Mouse (Mus musculus) ES-E14 (cell line): ENCODE measurements at regions not wholly inside any gene's neighbourhood (a gene's known extent, or its start where the extent isn't known, plus 50 kb on each side); places are given as distances from the start of the nearest gene placed in this dataset.

Experiments
- DNase-seq: peaks from one replicate; pipeline ENCODE4 v3.0.0-alpha.2; 2013; ENCODE audit warnings: low read depth, low spot score
- H3K27ac ChIP-seq: 2 replicates; pipeline ENCODE4 v1.5.1; 2012; ENCODE audit warnings: low read depth, mild to moderate bottlenecking, low read length, moderate library complexity, mixed read lengths; ENCODE audit not compliant: poor library complexity, insufficient read depth, severe bottlenecking
- H3K36me3 ChIP-seq: 2 replicates; pipeline ENCODE4 v1.6.1; 2012; ENCODE audit warnings: mild to moderate bottlenecking, low read length, moderate library complexity, mixed read lengths; ENCODE audit not compliant: control insufficient read depth, poor library complexity, insufficient read depth, severe bottlenecking
- H3K4me1 ChIP-seq, 2 experiments: fragments of 150-350 bp in 1 of 2; sonication (generic) in 1 of 2; 2 replicates each; pipeline ENCODE4 v1.6.1; 2012; ENCODE audit warnings: low read length in 2 of 2, mild to moderate bottlenecking in 1 of 2, mixed read lengths in 1 of 2; ENCODE audit not compliant: control insufficient read depth in 2 of 2, insufficient read depth in 2 of 2, poor library complexity in 1 of 2
- H3K4me3 ChIP-seq, 2 experiments: fragments of 150-350 bp in 1 of 2; sonication (generic) in 1 of 2; 2 replicates each; pipeline ENCODE4 v1.5.1; 2012; ENCODE audit warnings: low read length in 2 of 2, low read depth in 1 of 2, mild to moderate bottlenecking in 1 of 2, mixed read lengths in 1 of 2; ENCODE audit not compliant: insufficient read depth in 1 of 2, poor library complexity in 1 of 2, severe bottlenecking in 1 of 2
- H3K9ac ChIP-seq: 2 replicates; pipeline ENCODE4 v1.6.1; 2012; ENCODE audit warnings: low read depth, mild to moderate bottlenecking, low read length, mixed read lengths; ENCODE audit not compliant: poor library complexity, insufficient read depth, severe bottlenecking
- H3K9me3 ChIP-seq: fragments of 150-350 bp; sonication (generic); 2 replicates; pipeline ENCODE4 v1.6.1; 2012; ENCODE audit warnings: low read depth, mild to moderate bottlenecking, low read length; ENCODE audit not compliant: control insufficient read depth, insufficient read depth
- CHD2 ChIP-seq: IDR thresholded peaks from 2 replicates; pipeline ENCODE4 v1.6.1; 2014; ENCODE audit warnings: mild to moderate bottlenecking, low read depth, low read length, inconsistent platforms
- HCFC1 ChIP-seq: IDR thresholded peaks from 2 replicates; pipeline ENCODE4 v1.6.1; 2012; ENCODE audit warnings: low read length, inconsistent platforms, borderline replicate concordance; ENCODE audit not compliant: insufficient read depth
- MAFK ChIP-seq: IDR thresholded peaks from 2 replicates; pipeline ENCODE4 v1.6.1; 2014; ENCODE audit warnings: mild to moderate bottlenecking, low read depth, low read length, inconsistent platforms; ENCODE audit not compliant: insufficient read depth
- ZC3H11A ChIP-seq: IDR thresholded peaks from 2 replicates; pipeline ENCODE4 v1.6.1; 2012; ENCODE audit warnings: low read depth, mild to moderate bottlenecking, inconsistent platforms, low read length, borderline replicate concordance
- ZNF384 ChIP-seq: IDR thresholded peaks from 2 replicates; pipeline ENCODE4 v1.6.1; 2012; ENCODE audit warnings: low read depth, low read length, inconsistent platforms
- in situ Hi-C, 2 experiments: fragments of 600-800 bp; cut with MboI; formaldehyde crosslinking; loops; one replicate each; pipeline ENCODE4 v1.15.1; 2025; ENCODE audit warnings: low sequenced_read_pairs in 2 of 2, inconsistent platforms in 1 of 2; ENCODE audit not compliant: unreplicated experiment in 2 of 2

- TF ChIP-seq HCFC1 (no peak), CHD2 (no peak), ZC3H11A (no peak), MAFK (no peak), ZNF384 (no peak)
- Histone ChIP-seq H3K36me3 (no peaks in the 10 kb centered on the region), H3K4me1 (no peaks in the 10 kb centered on the region), H3K9ac (no peak overlapping the region), H3K27ac (no peak overlapping the region), H3K4me3 (no peak overlapping the region), H3K9me3 (no peaks in the 10 kb centered on the region)
- in situ Hi-C loops = no loop called here
- DNase-seq = no peak
Observed at GRCm38 (mm10) chr14:102793753-102794152, 188.7 kb downstream of the Kctd12 start.

GRCm38 (mm10) chr14:102790916-102791315 lies 191.5 kb downstream of the Kctd12 start:
- TF ChIP-seq HCFC1 (no peak), CHD2 (no peak), ZC3H11A (no peak), MAFK (no peak), ZNF384 (no peak)
- Histone ChIP-seq H3K4me3 (no peak overlapping the region), H3K27ac (no peak overlapping the region), H3K36me3 (no peaks in the 10 kb centered on the region), H3K9me3 (no peaks in the 10 kb centered on the region), H3K9ac (no peak overlapping the region), H3K4me1 (no peaks in the 10 kb centered on the region)
- in situ Hi-C loops = no loop called here
- DNase-seq = no peak

DNA sequence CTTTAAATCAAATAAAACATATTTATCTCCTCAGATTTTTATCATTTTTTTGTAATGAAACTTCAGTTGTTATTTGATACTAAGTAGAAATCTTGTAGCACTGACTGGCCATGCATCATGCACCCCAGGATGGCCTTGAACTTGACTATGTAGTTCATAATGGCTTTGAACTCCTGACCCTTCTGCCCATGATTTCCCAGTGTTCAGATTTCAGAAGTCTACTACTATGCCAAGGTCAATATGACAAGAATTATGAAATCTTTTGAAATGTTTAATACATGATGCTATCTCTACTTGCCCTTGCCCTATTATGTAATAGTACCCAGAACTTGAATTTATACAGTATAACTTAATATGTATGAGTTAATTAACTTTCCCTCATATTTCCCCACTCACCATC lies 200.2 kb downstream of the Kctd12 start:
- no peaks in the 10 kb centered on the region for H3K4me1 ChIP-seq
- no peaks in the 10 kb centered on the region for H3K36me3 ChIP-seq
- H3K9ac ChIP-seq = no peak overlapping the region
- in situ Hi-C loops = no loop called here
- TF ChIP-seq ZC3H11A (no peak), ZNF384 (no peak), MAFK (no peak), HCFC1 (no peak), CHD2 (no peak)
- no peak for DNase-seq
- H3K9me3 ChIP-seq = no peaks in the 10 kb centered on the region
- no peak overlapping the region for H3K4me3 ChIP-seq
- H3K27ac ChIP-seq = no peak overlapping the region

- Histone ChIP-seq H3K4me1 (no peaks in the 10 kb centered on the region), H3K9me3 (no peaks in the 10 kb centered on the region), H3K9ac (no peak overlapping the region), H3K36me3 (no peaks in the 10 kb centered on the region), H3K4me3 (no peak overlapping the region), H3K27ac (no peak overlapping the region)
- TF ChIP-seq ZNF384 = no peak
- TF ChIP-seq CHD2 = no peak
- TF ChIP-seq HCFC1 = no peak
- TF ChIP-seq MAFK = no peak
- no peak for TF ChIP-seq ZC3H11A
- peak; percentile 9 for DNase-seq
- in situ Hi-C loops = no loop called here
Observed at GRCm38 (mm10) chr14:102769716-102770115, 212.7 kb downstream of the Kctd12 start.

- Histone ChIP-seq H3K9me3 (no peaks in the 10 kb centered on the region), H3K9ac (no peak overlapping the region), H3K4me3 (no peak overlapping the region), H3K36me3 (no peaks in the 10 kb centered on the region), H3K4me1 (no peaks in the 10 kb centered on the region), H3K27ac (no peak overlapping the region)
- in situ Hi-C loops = no loop called here
- no peak for DNase-seq
- no peak for TF ChIP-seq MAFK
Observed at GRCm38 (mm10) chr14:102748687-102749086, 233.8 kb downstream of the Kctd12 start.
